Mouse (Mus musculus) limb, embryonic 13.5 days (tissue): ENCODE data around the gene Lgals8. TPM values are rescaled to one million over a fixed set of nuclear protein-coding genes. Genes with fewer than 3 reads are reported as not detected.

Experiments
- ATAC-seq: fragments of 200-750 bp; cut with Nextera tagmentation; 2 replicates; pipeline ENCODE4 v1.8.0; 2017; ENCODE audit warnings: low read depth, moderate number of reproducible peaks, moderate TSS enrichment; ENCODE audit not compliant: low FRiP score
- H3K27ac ChIP-seq: fragments of 300-500 bp; sonication (generic); 2 replicates; pipeline ENCODE4 v1.5.1; 2015; ENCODE audit warnings: inconsistent platforms, mild to moderate bottlenecking, moderate library complexity
- H3K27me3 ChIP-seq: fragments of 300-500 bp; sonication (generic); 2 replicates; pipeline ENCODE4 v1.6.1; 2015; ENCODE audit warnings: mild to moderate bottlenecking, inconsistent platforms
- H3K36me3 ChIP-seq: fragments of 300-500 bp; sonication (generic); 2 replicates; pipeline ENCODE4 v1.6.1; 2015; ENCODE audit warnings: inconsistent platforms, mild to moderate bottlenecking, moderate library complexity
- H3K4me1 ChIP-seq: fragments of 300-500 bp; sonication (generic); 2 replicates; pipeline ENCODE4 v1.6.1; 2015; ENCODE audit warnings: inconsistent platforms
- H3K4me2 ChIP-seq: fragments of 300-500 bp; sonication (generic); replicated peaks from 2 replicates; pipeline ENCODE4 v1.6.1; 2015; ENCODE audit warnings: inconsistent platforms, mild to moderate bottlenecking, moderate library complexity
- H3K4me3 ChIP-seq: fragments of 300-500 bp; sonication (generic); 2 replicates; pipeline ENCODE4 v1.5.1; 2015; ENCODE audit warnings: moderate library complexity, mild to moderate bottlenecking, inconsistent platforms
- H3K9ac ChIP-seq: fragments of 300-500 bp; sonication (generic); 2 replicates; pipeline ENCODE4 v1.6.1; 2015; ENCODE audit warnings: mild to moderate bottlenecking, inconsistent platforms
- H3K9me3 ChIP-seq: fragments of 300-500 bp; sonication (generic); 2 replicates; pipeline ENCODE4 v1.6.1; 2016; ENCODE audit warnings: inconsistent platforms
- WGBS: fragments of 180-500 bp; shearing (Covaris S2); methylation state at CpG from one replicate; pipeline ENCODE4 v1.1.7; 2015; 5-methylcytosine and 5-hydroxymethylcytosine counted together
- polyA plus RNA-seq: library from polyadenylated mRNA; unstranded; fragments of >200 nt; fragmentation: Nextera tagmentation; extraction: Ambion mirVana; gene quantifications from 2 replicates; pipeline ENCODE4 v1.2.1, GENCODE M21; 2015

Lgals8 gene
- polyA plus RNA-seq, 1 experiment from 2014 or later: 18.9 TPM

GRCm38 (mm10) chr13:12394609-12395505, 69.9 kb downstream of the Lgals8 start, which contains the start of gene Heatr1:
TSS of gene Heatr1 (plus strand) at chr13:12395027.
- peaks cover 9% of the 10 kb centered on the region for H3K4me1 ChIP-seq
- 0 out of 2 replicates have a peak within 1 kb of the TSS, but pooled peaks have one; percentile 55 for H3K27ac ChIP-seq
- under 1% methylated on average over 43 of the region's 43 CpGs for WGBS
- H3K4me3 ChIP-seq: peak within 1 kb of the TSS; percentile 91
- peak within 1 kb of the TSS; percentile 76 for H3K9ac ChIP-seq
- no peaks in the 10 kb centered on the region for H3K9me3 ChIP-seq
- peak; percentile 97 for ATAC-seq
- H3K27me3 ChIP-seq: peaks cover 3% of the 10 kb centered on the region; the same call in 1 of the 2 replicates
- peak within 1 kb of the TSS; percentile 95 for H3K4me2 ChIP-seq
- H3K36me3 ChIP-seq: peaks cover 12% of the 10 kb centered on the region

Other genes with a start within 250 kb of the Lgals8 start
- 18.7 and 20.3 TPM in 2 replicates for gene Mtr, start 206.8 kb downstream of the Lgals8 start, polyA plus RNA-seq
- 161 and 166 TPM in 2 replicates for gene Actn2, start 124.2 kb downstream of the Lgals8 start, polyA plus RNA-seq
- 16.1 and 19.0 TPM in 2 replicates for gene Heatr1, start 69.9 kb downstream of the Lgals8 start, polyA plus RNA-seq
- gene Edaradd, start 55.5 kb upstream of the Lgals8 start, polyA plus RNA-seq: 3.2 and 3.5 TPM in 2 replicates
- 5.5 and 5.7 TPM in 2 replicates for gene Ero1lb, start 100.9 kb upstream of the Lgals8 start, polyA plus RNA-seq